Mouse (Mus musculus) MEL (cell line): ENCODE results near the gene Gm14569.

Experiments used
- HCFC1 ChIP-seq: IDR thresholded peaks from 2 replicates; pipeline ENCODE4 v1.6.1; 2012; ENCODE audit warnings: low read depth, mild to moderate bottlenecking, inconsistent platforms, low read length, improper control_type of control experiment, moderate library complexity
- JUND ChIP-seq: IDR thresholded peaks from 2 replicates; pipeline ENCODE4 v1.6.1; 2011; ENCODE audit warnings: low read depth, mild to moderate bottlenecking, improper control_type of control experiment, low read length
- POLR2A ChIP-seq, 2 experiments: IDR thresholded peaks; 2 replicates each; pipeline ENCODE4 v1.6.1; 2011 to 2012; ENCODE audit warnings: low read length in 2 of 2, mild to moderate bottlenecking in 2 of 2, control low read depth in 1 of 2, improper control_type of control experiment in 1 of 2, low read depth in 1 of 2, moderate library complexity in 1 of 2; ENCODE audit not compliant: control insufficient read depth in 1 of 2, insufficient read depth in 1 of 2, poor library complexity in 1 of 2
- TAL1 ChIP-seq: IDR thresholded peaks from 2 replicates; pipeline ENCODE4 v1.6.1; 2012; ENCODE audit warnings: mild to moderate bottlenecking, inconsistent platforms, low read length, moderate library complexity, mixed read lengths

GRCm38 (mm10) chrX:36533744-36534143, 42.1 kb upstream of the Gm14569 start:
- no peak for TF ChIP-seq POLR2A (IDR thresholded peaks at IDR 0.05; ENCODE audit: control insufficient read depth in 1 of 2, insufficient read depth in 1 of 2, low read depth in 1 of 2, low read length in 2 of 2, poor library complexity in 1 of 2)
- no peak for TF ChIP-seq HCFC1
- no peak for TF ChIP-seq JUND
- TF ChIP-seq TAL1 = no peak
